Mouse (Mus musculus) hindbrain, embryonic 12.5 days (tissue): Measurements from ENCODE around the gene Rfx1. TPM values are rescaled to one million over a fixed set of nuclear protein-coding genes. Genes with fewer than 3 reads are reported as not detected.

Experiments
- ATAC-seq: fragments of 200-750 bp; cut with Nextera tagmentation; 2 replicates; pipeline ENCODE4 v1.8.0; 2017; ENCODE audit warnings: moderate TSS enrichment; ENCODE audit not compliant: low FRiP score
- H3K27ac ChIP-seq: fragments of 300-500 bp; sonication (generic); 2 replicates; pipeline ENCODE4 v1.5.1; 2016; ENCODE audit warnings: mild to moderate bottlenecking
- H3K27me3 ChIP-seq: fragments of 300-500 bp; sonication (generic); 2 replicates; pipeline ENCODE4 v1.6.1; 2016; ENCODE audit warnings: mild to moderate bottlenecking
- H3K36me3 ChIP-seq: fragments of 300-500 bp; sonication (generic); 2 replicates; pipeline ENCODE4 v1.6.1; 2016; ENCODE audit warnings: mild to moderate bottlenecking
- H3K4me1 ChIP-seq: fragments of 300-500 bp; sonication (generic); 2 replicates; pipeline ENCODE4 v1.6.1; 2016
- H3K4me2 ChIP-seq: fragments of 300-500 bp; sonication (generic); replicated peaks from 2 replicates; pipeline ENCODE4 v1.6.1; 2016; ENCODE audit warnings: mild to moderate bottlenecking
- H3K4me3 ChIP-seq: fragments of 300-500 bp; sonication (generic); 2 replicates; pipeline ENCODE4 v1.5.1; 2016; ENCODE audit warnings: mild to moderate bottlenecking
- H3K9ac ChIP-seq: fragments of 300-500 bp; sonication (generic); 2 replicates; pipeline ENCODE4 v1.6.1; 2016; ENCODE audit warnings: mild to moderate bottlenecking, moderate library complexity
- H3K9me3 ChIP-seq: fragments of 300-500 bp; sonication (generic); replicated peaks from 2 replicates; pipeline ENCODE4 v1.6.1; 2016; ENCODE audit warnings: mild to moderate bottlenecking
- WGBS: fragments of 180-500 bp; shearing (Covaris S2); methylation state at CpG from one replicate; pipeline ENCODE4 v1.1.7; 2016; 5-methylcytosine and 5-hydroxymethylcytosine counted together
- microRNA counts: library from miRNA; unstranded; fragments of <30 nt; microRNA quantifications from one replicate; lab custom pipeline; 2017
- microRNA-seq: library from miRNA; unstranded; fragments of <30 nt; microRNA quantifications from one replicate; pipeline ENCODE4, GENCODE M21; 2017
- polyA plus RNA-seq: library from polyadenylated mRNA; unstranded; fragments of >200 nt; fragmentation: Nextera tagmentation; extraction: Ambion mirVana; gene quantifications from 2 replicates; pipeline ENCODE4 v1.2.1, GENCODE M21; 2016

Gene Rfx1
- polyA plus RNA-seq, 1 experiment from 2014 or later = 9.4 TPM

GRCm38 (mm10) chr8:84130806-84131205, 64.2 kb downstream of the Rfx1 start:
- no peak overlapping the region for H3K9ac ChIP-seq
- ATAC-seq = no peak; the same call in 1 of the 2 replicates
- no peak overlapping the region for H3K4me2 ChIP-seq
- no peak overlapping the region for H3K4me3 ChIP-seq
- no peak overlapping the region for H3K27ac ChIP-seq
- H3K4me1 ChIP-seq = peaks cover 14% of the 10 kb centered on the region; the same call in 1 of the 2 replicates
- H3K36me3 ChIP-seq = peaks cover 43% of the 10 kb centered on the region
- H3K9me3 ChIP-seq = no peaks in the 10 kb centered on the region
- WGBS = 42% methylated on average over 30 of the region's 30 CpGs
- H3K27me3 ChIP-seq = peaks cover 3% of the 10 kb centered on the region; the same call in 1 of the 2 replicates

DNA sequence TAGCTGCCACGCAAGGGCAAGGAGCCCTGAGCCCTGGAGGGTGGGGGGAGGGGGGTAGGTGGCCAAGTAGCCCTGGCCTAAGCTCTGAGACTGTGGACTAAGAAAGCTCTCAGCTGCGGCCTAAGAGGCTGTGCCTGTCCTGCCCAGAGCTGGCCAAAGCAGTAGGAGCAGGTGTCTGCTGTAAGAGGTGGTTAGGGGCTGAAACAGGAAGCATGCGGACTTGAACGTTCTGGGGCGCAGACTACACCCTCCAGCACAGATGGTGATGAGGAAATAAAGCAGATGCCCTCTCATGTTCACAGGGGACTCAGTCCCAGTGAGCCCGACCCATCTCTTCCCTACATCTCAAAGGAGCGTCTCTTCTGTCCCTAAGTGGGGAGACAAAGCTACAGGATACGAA, 65.6 kb downstream of the Rfx1 start:
- ATAC-seq = no peak
- no peak overlapping the region for H3K4me2 ChIP-seq
- H3K9me3 ChIP-seq = no peaks in the 10 kb centered on the region
- H3K27ac ChIP-seq = no peak overlapping the region
- no peak overlapping the region for H3K9ac ChIP-seq
- peaks cover 3% of the 10 kb centered on the region; the same call in 1 of the 2 replicates for H3K27me3 ChIP-seq
- H3K4me1 ChIP-seq = peaks cover 11% of the 10 kb centered on the region; the same call in 1 of the 2 replicates
- WGBS = 94% methylated on average over 8 of the region's 8 CpGs
- no peak overlapping the region for H3K4me3 ChIP-seq
- H3K36me3 ChIP-seq = peaks cover 58% of the 10 kb centered on the region

- no peak overlapping the region for H3K27ac ChIP-seq
- 95% methylated on average over 3 of the region's 3 CpGs for WGBS
- H3K27me3 ChIP-seq = no peaks in the 10 kb centered on the region
- no peaks in the 10 kb centered on the region for H3K4me1 ChIP-seq
- ATAC-seq = no peak
- H3K4me2 ChIP-seq = no peak overlapping the region
- no peaks in the 10 kb centered on the region for H3K9me3 ChIP-seq
- H3K36me3 ChIP-seq = peaks cover 97% of the 10 kb centered on the region
- no peak overlapping the region for H3K9ac ChIP-seq
- H3K4me3 ChIP-seq = no peak overlapping the region
Measured at GRCm38 (mm10) chr8:84137848-84138247, 71.2 kb downstream of the Rfx1 start.

GRCm38 (mm10) chr8:84140838-84141237, 74.2 kb downstream of the Rfx1 start:
- ATAC-seq = no peak
- H3K27me3 ChIP-seq = no peaks in the 10 kb centered on the region
- H3K4me2 ChIP-seq = no peak overlapping the region
- H3K9me3 ChIP-seq = no peaks in the 10 kb centered on the region
- no peak overlapping the region for H3K4me3 ChIP-seq
- no peak overlapping the region for H3K9ac ChIP-seq
- 92% methylated on average over 4 of the region's 4 CpGs for WGBS
- no peak overlapping the region for H3K27ac ChIP-seq
- 0 out of 2 replicates have a peak, but pooled peaks cover under 1% of the 10 kb centered on the region for H3K4me1 ChIP-seq
- H3K36me3 ChIP-seq = peaks cover 93% of the 10 kb centered on the region

GRCm38 (mm10) chr8:84144636-84145245, 78.1 kb downstream of the Rfx1 start:
- H3K4me2 ChIP-seq = no peak overlapping the region
- 95% methylated on average over 8 of the region's 8 CpGs for WGBS
- no peaks in the 10 kb centered on the region for H3K9me3 ChIP-seq
- H3K27ac ChIP-seq = no peak overlapping the region
- H3K4me3 ChIP-seq = no peak overlapping the region
- no peaks in the 10 kb centered on the region for H3K27me3 ChIP-seq
- peaks cover 21% of the 10 kb centered on the region for H3K4me1 ChIP-seq
- no peak overlapping the region for H3K9ac ChIP-seq
- H3K36me3 ChIP-seq = peaks cover 57% of the 10 kb centered on the region
- no peak for ATAC-seq

MicroRNAs within 50 kb of the gene (microRNA counts, 519-probe panel; counts per million panel counts)
- 2,497 counts per million, percentile 64 among the panel's probes with 10 or more counts for microRNA mmu-miR-709 (lab: Ali Mortazavi, UCI)

Small RNAs within 50 kb of the gene (microRNA-seq; reads per million reads assigned to microRNA genes)
- not detected for gene Mir709

Other genes with a start within 250 kb of the Rfx1 start
- 38.7 and 41.5 TPM in 2 replicates for gene Adgrl1, start 166.7 kb upstream of the Rfx1 start, polyA plus RNA-seq
- gene Gm10644, start 111.6 kb upstream of the Rfx1 start, polyA plus RNA-seq = 1.0 and 1.1 TPM in 2 replicates
- gene Asf1b, start 111.3 kb upstream of the Rfx1 start, polyA plus RNA-seq = 37.6 and 40.9 TPM in 2 replicates
- gene Prkaca, start 93.8 kb upstream of the Rfx1 start, polyA plus RNA-seq = 201 and 213 TPM in 2 replicates
- gene Samd1, start 69.2 kb upstream of the Rfx1 start, polyA plus RNA-seq = 8.5 and 9.8 TPM in 2 replicates
- gene 1700067K01Rik, start 65.3 kb upstream of the Rfx1 start, polyA plus RNA-seq = 0.89 and 1.5 TPM in 2 replicates
- gene 2210011C24Rik, start 54.7 kb upstream of the Rfx1 start, polyA plus RNA-seq = not detected in 2 replicates
- 8.6 and 10.9 TPM in 2 replicates for gene Palm3, start 45.4 kb upstream of the Rfx1 start, polyA plus RNA-seq
- gene Il27ra, start 24.2 kb upstream of the Rfx1 start, polyA plus RNA-seq = 0.14 and 0.33 TPM in 2 replicates
- gene Rln3, start 21.8 kb upstream of the Rfx1 start, polyA plus RNA-seq = not detected in 2 replicates
- gene Gm10643, start 1.7 kb upstream of the Rfx1 start, polyA plus RNA-seq = 2.1 and 3.0 TPM in 2 replicates
- 16.4 and 19.7 TPM in 2 replicates for gene Dcaf15, start 37.9 kb downstream of the Rfx1 start, polyA plus RNA-seq
- 0.39 and 0.50 TPM in 2 replicates for gene Podnl1, start 59.2 kb downstream of the Rfx1 start, polyA plus RNA-seq
- gene Cc2d1a, start 81.1 kb downstream of the Rfx1 start, polyA plus RNA-seq = 21.6 and 21.7 TPM in 2 replicates
- gene 4930432K21Rik, start 81.2 kb downstream of the Rfx1 start, polyA plus RNA-seq = 1.6 and 1.9 TPM in 2 replicates
- 5.8 and 7.2 TPM in 2 replicates for gene Nanos3, start 118.4 kb downstream of the Rfx1 start, polyA plus RNA-seq
- 57.5 and 59.0 TPM in 2 replicates for gene Zswim4, start 170.2 kb downstream of the Rfx1 start, polyA plus RNA-seq
- 255 and 266 TPM in 2 replicates for gene D8Ertd738e, start 182.9 kb downstream of the Rfx1 start, polyA plus RNA-seq
- 57.3 and 62.9 TPM in 2 replicates for gene Mri1, start 190.5 kb downstream of the Rfx1 start, polyA plus RNA-seq
- 18.4 and 22.0 TPM in 2 replicates for gene Ccdc130, start 203.5 kb downstream of the Rfx1 start, polyA plus RNA-seq